Comparison of ENCODE assay signal across 7 mouse cellular contexts in genomic region chr10:121350357-121351065, GRCm38 (mm10). TPM values are rescaled to one million over a fixed set of nuclear protein-coding genes. Genes with fewer than 3 reads are reported as not detected.
A peak's percentile ranks its signal among the peaks of the same experiment; 100 is the strongest.
DNase-seq lines count a peak whose midpoint lies in the region; ATAC-seq and TF ChIP-seq lines count a peak whose summit lies in the region.

No protein-coding gene starts in this region.

- peaks cover 32% of the 10 kb centered on the region for H3K9me3 ChIP-seq in E14TG2a.4 (ENCODE audit: low read length)
- no peaks in the 10 kb centered on the region for H3K9me3 ChIP-seq in embryonic facial prominence, embryonic 15.5 days (replicated peaks)
- H3K9me3 ChIP-seq in hindbrain, postnatal 0 days (ENCODE audit: low read length), result no peaks in the 10 kb centered on the region
- H3K9me3 ChIP-seq in liver, postnatal 0 days (ENCODE audit: low read length), result no peaks in the 10 kb centered on the region

- peak; percentile 18 for DNase-seq in 416B (ENCODE audit: low read depth)
- DNase-seq in hindbrain, postnatal 0 days (ENCODE audit: low spot score), result peak; percentile 55
- peak; percentile 44 for DNase-seq in liver, postnatal 0 days
- no peak for DNase-seq in frontal cortex, postnatal 14 days (ENCODE audit: low spot score in 2 of 2)

- no peaks in the 10 kb centered on the region for H3K36me3 ChIP-seq in E14TG2a.4 (ENCODE audit: insufficient read depth, low read length)
- H3K36me3 ChIP-seq in embryonic facial prominence, embryonic 15.5 days, result no peaks in the 10 kb centered on the region
- no peaks in the 10 kb centered on the region for H3K36me3 ChIP-seq in hindbrain, postnatal 0 days (ENCODE audit: insufficient read depth, low read length)
- no peaks in the 10 kb centered on the region for H3K36me3 ChIP-seq in liver, postnatal 0 days (replicated peaks; ENCODE audit: insufficient read depth, low read length)

- H3K27me3 ChIP-seq in E14TG2a.4 (ENCODE audit: insufficient read depth, low read length), result peaks cover 58% of the 10 kb centered on the region
- peaks cover 34% of the 10 kb centered on the region for H3K27me3 ChIP-seq in embryonic facial prominence, embryonic 15.5 days
- H3K27me3 ChIP-seq in hindbrain, postnatal 0 days (ENCODE audit: insufficient read depth, low read length), result peaks cover 11% of the 10 kb centered on the region; the same call in 1 of the 2 replicates
- H3K27me3 ChIP-seq in liver, postnatal 0 days (ENCODE audit: insufficient read depth, low read length), result peaks cover 24% of the 10 kb centered on the region

- no peak for TF ChIP-seq EP300 in liver, postnatal 0 days (IDR thresholded peaks at IDR 0.05; ENCODE audit: low read depth)

- TF ChIP-seq POLR2A in olfactory bulb, adult 2 months (IDR thresholded peaks at IDR 0.05; ENCODE audit: insufficient read depth, low read depth, low read length), result no peak

- no peak overlapping the region for H3K9ac ChIP-seq in embryonic facial prominence, embryonic 15.5 days
- peak overlapping the region; percentile 33 for H3K9ac ChIP-seq in hindbrain, postnatal 0 days (replicated peaks; ENCODE audit: low read length)
- H3K9ac ChIP-seq in liver, postnatal 0 days (replicated peaks), result peak overlapping the region; percentile 37

- H3K4me1 ChIP-seq in E14TG2a.4 (replicated peaks; ENCODE audit: low read depth, low read length), result peaks cover 15% of the 10 kb centered on the region
- peaks cover 13% of the 10 kb centered on the region for H3K4me1 ChIP-seq in embryonic facial prominence, embryonic 15.5 days
- peaks cover 11% of the 10 kb centered on the region for H3K4me1 ChIP-seq in hindbrain, postnatal 0 days (ENCODE audit: insufficient read depth, low read length)
- H3K4me1 ChIP-seq in liver, postnatal 0 days (ENCODE audit: insufficient read depth), result peaks cover 9% of the 10 kb centered on the region
- peaks cover 12% of the 10 kb centered on the region for H3K4me1 ChIP-seq in olfactory bulb, adult 2 months (ENCODE audit: control insufficient read depth, insufficient read depth, low read length)

- 2% methylated on average over 35 of the region's 35 CpGs for WGBS in embryonic facial prominence, embryonic 15.5 days
- WGBS in hindbrain, postnatal 0 days, result 2% methylated on average over 35 of the region's 35 CpGs
- WGBS in liver, postnatal 0 days (ENCODE audit: insufficient replicate concordance), result 4% methylated on average over 35 of the region's 35 CpGs
- 7% methylated on average over 35 of the region's 35 CpGs for WGBS in olfactory bulb, adult 2 months

- ATAC-seq in embryonic facial prominence, embryonic 15.5 days (ENCODE audit: insufficient number of reproducible peaks, low FRiP score, low TSS enrichment, low read depth), result peak; percentile 65; the same call in 1 of the 2 replicates
- ATAC-seq in hindbrain, postnatal 0 days, result peak; percentile 71
- peak; percentile 54; the same call in 1 of the 2 replicates for ATAC-seq in liver, postnatal 0 days

- H3K27ac ChIP-seq in embryonic facial prominence, embryonic 15.5 days (replicated peaks), result no peak overlapping the region
- H3K27ac ChIP-seq in hindbrain, postnatal 0 days, result 0 out of 2 replicates have a peak overlapping the region, but pooled peaks have one; percentile 2
- no peak overlapping the region for H3K27ac ChIP-seq in liver, postnatal 0 days (ENCODE audit: low read depth)
- no peak overlapping the region for H3K27ac ChIP-seq in olfactory bulb, adult 2 months (ENCODE audit: insufficient read depth, low read depth, low read length)

- H3K4me2 ChIP-seq in embryonic facial prominence, embryonic 15.5 days (replicated peaks), result peak overlapping the region; percentile 96
- peak overlapping the region; percentile 87 for H3K4me2 ChIP-seq in hindbrain, postnatal 0 days (ENCODE audit: low read depth, low read length)
- peak overlapping the region; percentile 96 for H3K4me2 ChIP-seq in liver, postnatal 0 days (ENCODE audit: low read depth, low read length)

- H3K4me3 ChIP-seq in E14TG2a.4 (replicated peaks; ENCODE audit: low read length), result peak overlapping the region; percentile 85
- peak overlapping the region; percentile 57 for H3K4me3 ChIP-seq in embryonic facial prominence, embryonic 15.5 days (replicated peaks)
- peak overlapping the region; percentile 49 for H3K4me3 ChIP-seq in hindbrain, postnatal 0 days (ENCODE audit: low read length)
- H3K4me3 ChIP-seq in liver, postnatal 0 days (ENCODE audit: low read depth, low read length), result peak overlapping the region; percentile 60
- H3K4me3 ChIP-seq in olfactory bulb, adult 2 months (ENCODE audit: insufficient read depth, low read depth, low read length), result peak overlapping the region; percentile 32

- TF ChIP-seq CTCF in E14TG2a.4 (conservative IDR thresholded peaks at IDR 0.05; ENCODE audit: low read length), result no peak
- TF ChIP-seq CTCF in hindbrain, postnatal 0 days (IDR thresholded peaks at IDR 0.05; ENCODE audit: low read depth), result no peak
- TF ChIP-seq CTCF in liver, postnatal 0 days (IDR thresholded peaks at IDR 0.05; ENCODE audit: low read depth), result no peak
- TF ChIP-seq CTCF in olfactory bulb, adult 2 months (IDR thresholded peaks at IDR 0.05; ENCODE audit: insufficient read depth, low read depth, low read length), result no peak

RNA-seq across cellular contexts. Expression of gene Tbc1d30, which starts 0.6 kb away (rescaled TPM):
- polyA plus RNA-seq in embryonic facial prominence, embryonic 15.5 days (2015; fragmentation: Nextera tagmentation; extraction: Ambion mirVana), result 1.7 and 2.6 TPM in 2 replicates
- 47.5 and 55.6 TPM in 2 replicates for total RNA-seq in hindbrain, postnatal 0 days (2014; rRNA removed)
- polyA plus RNA-seq in hindbrain, postnatal 0 days (2015; fragmentation: Nextera tagmentation; extraction: Ambion mirVana), result 9.6 and 10.4 TPM in 2 replicates
- 0.75 and 1.4 TPM in 2 replicates for polyA plus RNA-seq in liver, postnatal 0 days (2015; fragmentation: Nextera tagmentation; extraction: Ambion mirVana)
- not detected in 2 replicates for polyA plus RNA-seq in olfactory bulb, adult 2 months (2012; ENCODE audit: insufficient read depth, insufficient read length, low replicate concordance, missing spikeins)

RNA-seq across cellular contexts. Expression of gene Gns, which starts 14.4 kb away (rescaled TPM):
- polyA plus RNA-seq in embryonic facial prominence, embryonic 15.5 days (2015; fragmentation: Nextera tagmentation; extraction: Ambion mirVana), result 51.3 and 52.1 TPM in 2 replicates
- total RNA-seq in hindbrain, postnatal 0 days (2014; rRNA removed), result 87.5 and 93.8 TPM in 2 replicates
- 38.2 and 39.5 TPM in 2 replicates for polyA plus RNA-seq in hindbrain, postnatal 0 days (2015; fragmentation: Nextera tagmentation; extraction: Ambion mirVana)
- 27.7 and 28.9 TPM in 2 replicates for polyA plus RNA-seq in liver, postnatal 0 days (2015; fragmentation: Nextera tagmentation; extraction: Ambion mirVana)
- not detected in 2 replicates for polyA plus RNA-seq in olfactory bulb, adult 2 months (2012; ENCODE audit: insufficient read depth, insufficient read length, low replicate concordance, missing spikeins)

Comparison
In these comparisons a context has a peak if more than half of its experiments do, and no peak if none do; other contexts are left out.
1. DNase-seq: peak in 416B (single experiment), hindbrain, postnatal 0 days (single experiment) and liver, postnatal 0 days (single experiment); none in frontal cortex, postnatal 14 days (0 of 2).
2. H3K4me3 ChIP-seq: peak in every context shown above with its lines; median percentile 85 in E14TG2a.4; 60 in liver, postnatal 0 days; 57 in embryonic facial prominence, embryonic 15.5 days; 49 in hindbrain, postnatal 0 days; 32 in olfactory bulb, adult 2 months.
3. RNA of gene Gns, which starts 14.4 kb away (polyA plus RNA-seq): 51.3 to 52.1 TPM in embryonic facial prominence, embryonic 15.5 days, 38.2 to 39.5 TPM in hindbrain, postnatal 0 days and 27.7 to 28.9 TPM in liver, postnatal 0 days; not detected in olfactory bulb, adult 2 months; every median in the first group is over 10 times any median in the second.
4. Peak in every context shown above with its lines, with median percentiles within 50 percentile points of each other: ATAC-seq and H3K4me2 ChIP-seq.